In genomic region chr11:103172392-103173040, GRCm38 (mm10) we compare ENCODE assay signal across 11 mouse cellular contexts. TPM values are rescaled to one million over a fixed set of nuclear protein-coding genes. Genes with fewer than 3 reads are reported as not detected.
DNase-seq lines count a peak whose midpoint lies in the region; ATAC-seq and TF ChIP-seq lines count a peak whose summit lies in the region.
"Had no signal": no experiment of that assay in that cellular context is flagged by ENCODE, and none has a peak within 500 bp of the region (broad histone marks: within the 10 kb centered on the region; RNA-seq: fewer than 3 reads in every experiment).

No protein-coding gene starts in this region.

- no peak overlapping the region for H3K4me3 ChIP-seq in heart, embryonic 14.5 days (ENCODE audit: control insufficient read depth in 1 of 2, insufficient read depth in 1 of 2, low read depth in 1 of 2, low read length in 2 of 2)
- peak overlapping the region; percentile 92 for H3K4me3 ChIP-seq in megakaryocyte, embryonic 14.5 days (replicated peaks)
- H3K4me3 ChIP-seq in liver, embryonic 12.5 days: no peak overlapping the region
- peak overlapping the region; percentile 79 for H3K4me3 ChIP-seq in olfactory bulb, adult 2 months (ENCODE audit: insufficient read depth, low read depth, low read length)

- ATAC-seq in heart, embryonic 14.5 days (ENCODE audit: insufficient number of reproducible peaks, insufficient read depth, low FRiP score, low read depth): no peak
- ATAC-seq in megakaryocyte, adult 5-6 weeks (ENCODE audit: poor library complexity, severe bottlenecking): no peak
- no peak for ATAC-seq in liver, embryonic 12.5 days
- ATAC-seq: forebrain, embryonic 14.5 days had no signal

- 51% methylated on average over 6 of the region's 6 CpGs for WGBS in heart, embryonic 14.5 days
- WGBS in liver, embryonic 12.5 days (ENCODE audit: insufficient replicate concordance): 43% methylated on average over 6 of the region's 6 CpGs
- 78% methylated on average over 6 of the region's 6 CpGs for WGBS in olfactory bulb, adult 2 months

- no peak for TF ChIP-seq CTCF in olfactory bulb, adult 2 months (IDR thresholded peaks at IDR 0.05; ENCODE audit: insufficient read depth, low read depth, low read length)

- DNase-seq in heart, adult 18-20 months: no peak
- DNase-seq in layer of hippocampus, postnatal 10 days (ENCODE audit: low spot score in 2 of 2): no peak
- DNase-seq: adrenal gland, postnatal 25 days; embryo, embryonic 11 days had no signal

- H3K4me1 ChIP-seq in heart, embryonic 14.5 days (ENCODE audit: control insufficient read depth in 2 of 2, insufficient read depth in 2 of 2, low read length in 2 of 2): peaks cover 22 to 41% of the 10 kb centered on the region in 2 experiments
- peaks cover 84% of the 10 kb centered on the region for H3K4me1 ChIP-seq in megakaryocyte, embryonic 14.5 days
- H3K4me1 ChIP-seq in liver, embryonic 12.5 days: peaks cover 69% of the 10 kb centered on the region
- H3K4me1 ChIP-seq in olfactory bulb, adult 2 months (ENCODE audit: control insufficient read depth, insufficient read depth, low read length): peaks cover 31% of the 10 kb centered on the region

- peak overlapping the region; percentile 73 for H3K4me2 ChIP-seq in heart, embryonic 14.5 days (ENCODE audit: low read length)
- peak overlapping the region; percentile 80 for H3K4me2 ChIP-seq in liver, embryonic 12.5 days

- no peak for TF ChIP-seq POLR2A in olfactory bulb, adult 2 months (IDR thresholded peaks at IDR 0.05; ENCODE audit: insufficient read depth, low read depth, low read length)

- H3K9me3 ChIP-seq in heart, embryonic 14.5 days (ENCODE audit: control insufficient read depth, low read length): no peaks in the 10 kb centered on the region
- no peaks in the 10 kb centered on the region for H3K9me3 ChIP-seq in megakaryocyte, embryonic 14.5 days
- H3K9me3 ChIP-seq in liver, embryonic 12.5 days (replicated peaks): no peaks in the 10 kb centered on the region

- H3K27ac ChIP-seq in heart, embryonic 14.5 days (replicated peaks in 1 of 2; ENCODE audit: control insufficient read depth in 1 of 2, insufficient read depth in 1 of 2, low read depth in 2 of 2, low read length in 2 of 2): no peak overlapping the region
- H3K27ac ChIP-seq in liver, embryonic 12.5 days: no peak overlapping the region
- no peak overlapping the region for H3K27ac ChIP-seq in olfactory bulb, adult 2 months (ENCODE audit: insufficient read depth, low read depth, low read length)

- peaks cover 22% of the 10 kb centered on the region for H3K27me3 ChIP-seq in heart, embryonic 14.5 days (ENCODE audit: control insufficient read depth, insufficient read depth, low read length)
- peaks cover 46% of the 10 kb centered on the region for H3K27me3 ChIP-seq in megakaryocyte, embryonic 14.5 days (replicated peaks)
- H3K27me3 ChIP-seq in liver, embryonic 12.5 days (replicated peaks): peaks cover 52% of the 10 kb centered on the region

- no peak overlapping the region for H3K9ac ChIP-seq in heart, embryonic 14.5 days (ENCODE audit: low read length)
- H3K9ac ChIP-seq in liver, embryonic 12.5 days: no peak overlapping the region

- H3K36me3 ChIP-seq in heart, embryonic 14.5 days (ENCODE audit: control insufficient read depth, insufficient read depth, low read length): no peaks in the 10 kb centered on the region
- no peaks in the 10 kb centered on the region for H3K36me3 ChIP-seq in megakaryocyte, embryonic 14.5 days (replicated peaks; ENCODE audit: low read length)
- no peaks in the 10 kb centered on the region for H3K36me3 ChIP-seq in liver, embryonic 12.5 days

RNA-seq across cellular contexts. Expression of gene Fmnl1, which starts 1.6 kb away (rescaled TPM):
- polyA plus RNA-seq in heart, embryonic 14.5 days (2014; fragmentation: Nextera tagmentation; extraction: Ambion mirVana): 2.3 and 2.9 TPM in 2 replicates
- total RNA-seq in heart, adult 18-20 months (2021): 10 to 100 TPM; 18.1 to 20.2 TPM
- polyA plus RNA-seq in megakaryocyte, embryonic 14.5 days (2012; ENCODE audit: insufficient read depth, low replicate concordance): 25.5 and 36.6 TPM in 2 replicates
- total RNA-seq in megakaryocyte, adult 5-6 weeks (2015): 387 and 407 TPM in 2 replicates
- 126 and 152 TPM in 2 replicates for total RNA-seq in megakaryocyte, adult 5-6 weeks (2017)
- 5.2 and 5.7 TPM in 2 replicates for polyA plus RNA-seq in liver, embryonic 12.5 days (2016; fragmentation: Nextera tagmentation; extraction: Ambion mirVana)
- polyA plus RNA-seq in olfactory bulb, adult 2 months (2012; ENCODE audit: insufficient read depth, insufficient read length, low replicate concordance, missing spikeins): 142 TPM in 1 of 2 replicates, not detected in the other
- total RNA-seq in layer of hippocampus, postnatal 10 days (2021): 10 to 100 TPM; 83.4 to 87.0 TPM

RNA-seq across cellular contexts. Expression of gene 1700023F06Rik, which starts 35.8 kb away (rescaled TPM):
- polyA plus RNA-seq in heart, embryonic 14.5 days (2014; fragmentation: Nextera tagmentation; extraction: Ambion mirVana): 0.18 and 0.30 TPM in 2 replicates
- total RNA-seq in heart, adult 18-20 months (2021): not detected
- polyA plus RNA-seq in megakaryocyte, embryonic 14.5 days (2012; ENCODE audit: insufficient read depth, low replicate concordance): not detected in 2 replicates
- not detected in 2 replicates for total RNA-seq in megakaryocyte, adult 5-6 weeks (2015)
- not detected in 2 replicates for total RNA-seq in megakaryocyte, adult 5-6 weeks (2017)
- polyA plus RNA-seq in liver, embryonic 12.5 days (2016; fragmentation: Nextera tagmentation; extraction: Ambion mirVana): 0.11 TPM in 1 of 2 replicates, not detected in the other
- polyA plus RNA-seq in olfactory bulb, adult 2 months (2012; ENCODE audit: insufficient read depth, insufficient read length, low replicate concordance, missing spikeins): not detected in 2 replicates
- 1 to 10 TPM; 1.8 TPM for total RNA-seq in layer of hippocampus, postnatal 10 days (2021)
- total RNA-seq: adrenal gland, postnatal 25 days; megakaryocyte-erythroid progenitor cell, adult 5-6 weeks had no signal

RNA-seq across cellular contexts. Expression of gene Hexim2, which starts 40.3 kb away (rescaled TPM):
- 4.1 and 4.6 TPM in 2 replicates for polyA plus RNA-seq in heart, embryonic 14.5 days (2014; fragmentation: Nextera tagmentation; extraction: Ambion mirVana)
- 1 to 10 TPM; 1.6 to 1.7 TPM for total RNA-seq in heart, adult 18-20 months (2021)
- polyA plus RNA-seq in megakaryocyte, embryonic 14.5 days (2012; ENCODE audit: insufficient read depth, low replicate concordance): 73.5 and 168 TPM in 2 replicates
- total RNA-seq in megakaryocyte, adult 5-6 weeks (2015): 0.25 and 1.8 TPM in 2 replicates
- 1.0 and 2.1 TPM in 2 replicates for total RNA-seq in megakaryocyte, adult 5-6 weeks (2017)
- 9.5 and 10.0 TPM in 2 replicates for polyA plus RNA-seq in liver, embryonic 12.5 days (2016; fragmentation: Nextera tagmentation; extraction: Ambion mirVana)
- not detected in 2 replicates for polyA plus RNA-seq in olfactory bulb, adult 2 months (2012; ENCODE audit: insufficient read depth, insufficient read length, low replicate concordance, missing spikeins)
- total RNA-seq in layer of hippocampus, postnatal 10 days (2021): 10 to 100 TPM; 14.4 to 16.9 TPM

RNA-seq across cellular contexts. Expression of gene Spata32, which starts 45.7 kb away (rescaled TPM):
- not detected in 2 replicates for polyA plus RNA-seq in heart, embryonic 14.5 days (2014; fragmentation: Nextera tagmentation; extraction: Ambion mirVana)
- not detected for total RNA-seq in heart, adult 18-20 months (2021)
- polyA plus RNA-seq in megakaryocyte, embryonic 14.5 days (2012; ENCODE audit: insufficient read depth, low replicate concordance): not detected in 2 replicates
- total RNA-seq in megakaryocyte, adult 5-6 weeks (2015): not detected in 2 replicates
- total RNA-seq in megakaryocyte, adult 5-6 weeks (2017): not detected in 2 replicates
- polyA plus RNA-seq in liver, embryonic 12.5 days (2016; fragmentation: Nextera tagmentation; extraction: Ambion mirVana): not detected in 2 replicates
- not detected in 2 replicates for polyA plus RNA-seq in olfactory bulb, adult 2 months (2012; ENCODE audit: insufficient read depth, insufficient read length, low replicate concordance, missing spikeins)
- 1 to 10 TPM; 1.3 to 1.4 TPM for total RNA-seq in layer of hippocampus, postnatal 10 days (2021)
- total RNA-seq: adrenal gland, postnatal 25 days; megakaryocyte-erythroid progenitor cell, adult 5-6 weeks had no signal
- polyA plus RNA-seq: forebrain, embryonic 14.5 days had no signal

RNA-seq across cellular contexts. Expression of gene Hexim1, which starts 56.5 kb away (rescaled TPM):
- polyA plus RNA-seq in heart, embryonic 14.5 days (2014; fragmentation: Nextera tagmentation; extraction: Ambion mirVana): 3.4 and 3.7 TPM in 2 replicates
- 10 to 100 TPM; 20.0 to 21.5 TPM for total RNA-seq in heart, adult 18-20 months (2021)
- polyA plus RNA-seq in megakaryocyte, embryonic 14.5 days (2012; ENCODE audit: insufficient read depth, low replicate concordance): 24.4 and 98.1 TPM in 2 replicates
- 10.1 TPM in 2 replicates for total RNA-seq in megakaryocyte, adult 5-6 weeks (2015)
- total RNA-seq in megakaryocyte, adult 5-6 weeks (2017): 17.0 and 24.6 TPM in 2 replicates
- 2.4 and 3.0 TPM in 2 replicates for polyA plus RNA-seq in liver, embryonic 12.5 days (2016; fragmentation: Nextera tagmentation; extraction: Ambion mirVana)
- polyA plus RNA-seq in olfactory bulb, adult 2 months (2012; ENCODE audit: insufficient read depth, insufficient read length, low replicate concordance, missing spikeins): not detected in 2 replicates
- total RNA-seq in layer of hippocampus, postnatal 10 days (2021): 10 to 100 TPM; 38.0 to 38.7 TPM

Comparison
In these comparisons a context has a peak if more than half of its experiments do, and no peak if none do; other contexts are left out.
1. H3K4me3 ChIP-seq: peak in megakaryocyte, embryonic 14.5 days (single experiment) and olfactory bulb, adult 2 months (single experiment); none in heart, embryonic 14.5 days (0 of 2) and liver, embryonic 12.5 days (single experiment).